Mouse (Mus musculus) ES-E14 (cell line): ENCODE results near the gene Med1.

Experiments
- CHD2 ChIP-seq: IDR thresholded peaks from 2 replicates; pipeline ENCODE4 v1.6.1; 2014; ENCODE audit warnings: mild to moderate bottlenecking, low read depth, low read length, inconsistent platforms
- HCFC1 ChIP-seq: IDR thresholded peaks from 2 replicates; pipeline ENCODE4 v1.6.1; 2012; ENCODE audit warnings: low read length, inconsistent platforms, borderline replicate concordance; ENCODE audit not compliant: insufficient read depth
- MAFK ChIP-seq: IDR thresholded peaks from 2 replicates; pipeline ENCODE4 v1.6.1; 2014; ENCODE audit warnings: mild to moderate bottlenecking, low read depth, low read length, inconsistent platforms; ENCODE audit not compliant: insufficient read depth
- ZC3H11A ChIP-seq: IDR thresholded peaks from 2 replicates; pipeline ENCODE4 v1.6.1; 2012; ENCODE audit warnings: low read depth, mild to moderate bottlenecking, inconsistent platforms, low read length, borderline replicate concordance
- ZNF384 ChIP-seq: IDR thresholded peaks from 2 replicates; pipeline ENCODE4 v1.6.1; 2012; ENCODE audit warnings: low read depth, low read length, inconsistent platforms

GRCm38 (mm10) chr11:98203931-98204421 is 10.9 kb upstream of the Med1 start:
- TF ChIP-seq ZNF384 (no peak), ZC3H11A (no peak), MAFK (no peak), HCFC1 (no peak), CHD2 (no peak)
